Mouse (Mus musculus) heart, adult 11 months (tissue): ENCODE data around the gene Gm4559.
"Not testable (repeated sequence)": the region's sequence is repeated elsewhere in the genome, so short reads cannot be mapped to it uniquely, and the experiment has no call there.

Source experiments
- DNase-seq: peaks from one replicate; pipeline ENCODE4 v3.0.0; 2022

Gm4559 gene

GRCm38 (mm10) chr7:142258254-142258653 lies 15.9 kb downstream of the Gm4559 start, which contains the start of gene Gm2431:
Gene Gm2431 (minus strand): TSS chr7:142258354.
- not testable (repeated sequence) for DNase-seq

GRCm38 (mm10) chr7:142255517-142255916 lies 18.6 kb downstream of the Gm4559 start:
- no peak for DNase-seq

GRCm38 (mm10) chr7:142249824-142250223 lies 24.3 kb downstream of the Gm4559 start:
- DNase-seq: no peak

- no peak for DNase-seq
Observed at GRCm38 (mm10) chr7:142240978-142241377, 33.2 kb downstream of the Gm4559 start, which contains the start of gene Gm40460. Gene Gm40460 (minus strand): TSS chr7:142241078.

- DNase-seq: no peak
Observed at GRCm38 (mm10) chr7:142231540-142231939, 42.6 kb downstream of the Gm4559 start.

- not testable (repeated sequence) for DNase-seq
Observed at GRCm38 (mm10) chr7:142229871-142230270, 44.3 kb downstream of the Gm4559 start, which contains the start of gene Krtap5-5. Gene Krtap5-5 (minus strand): TSS chr7:142229971.

GRCm38 (mm10) chr7:142224518-142224917 lies 49.6 kb downstream of the Gm4559 start:
- no peak for DNase-seq
